Mouse (Mus musculus) limb, embryonic 13.5 days (tissue): ENCODE results near the gene Serpina3g. TPM values are rescaled to one million over a fixed set of nuclear protein-coding genes. Genes with fewer than 3 reads are reported as not detected.

Source experiments
- polyA plus RNA-seq: library from polyadenylated mRNA; unstranded; fragments of >200 nt; fragmentation: Nextera tagmentation; extraction: Ambion mirVana; gene quantifications from 2 replicates; pipeline ENCODE4 v1.2.1, GENCODE M21; 2015

Serpina3g gene
- polyA plus RNA-seq, 1 experiment from 2014 or later, result 1.2 TPM

Other genes with a start within 250 kb of the Serpina3g start
- not detected in 2 replicates for gene Serpina11, start 246.3 kb upstream of the Serpina3g start, polyA plus RNA-seq
- not detected in 2 replicates for gene Serpina9, start 222.5 kb upstream of the Serpina3g start, polyA plus RNA-seq
- not detected in 2 replicates for gene Serpina12, start 191.8 kb upstream of the Serpina3g start, polyA plus RNA-seq
- gene Serpina5, start 135.1 kb upstream of the Serpina3g start, polyA plus RNA-seq, result not detected in 2 replicates
- not detected in 2 replicates for gene Serpina3a, start 123.5 kb upstream of the Serpina3g start, polyA plus RNA-seq
- gene Serpina3b, start 108.2 kb upstream of the Serpina3g start, polyA plus RNA-seq, result not detected in 2 replicates
- gene Serpina3c, start 82.4 kb upstream of the Serpina3g start, polyA plus RNA-seq, result not detected in 2 replicates
- not detected in 2 replicates for gene Serpina3f, start 21.7 kb upstream of the Serpina3g start, polyA plus RNA-seq
- gene Serpina3i, start 26.9 kb downstream of the Serpina3g start, polyA plus RNA-seq, result 0.59 and 0.70 TPM in 2 replicates
- not detected in 2 replicates for gene Serpina3j, start 78.3 kb downstream of the Serpina3g start, polyA plus RNA-seq
- not detected in 2 replicates for gene Serpina3k, start 102.2 kb downstream of the Serpina3g start, polyA plus RNA-seq
- gene Serpina3m, start 102.2 kb downstream of the Serpina3g start, polyA plus RNA-seq, result not detected in 2 replicates
- 0.19 and 0.36 TPM in 2 replicates for gene Serpina3n, start 170.5 kb downstream of the Serpina3g start, polyA plus RNA-seq
- 15.7 and 17.7 TPM in 2 replicates for gene Gsc, start 237.1 kb downstream of the Serpina3g start, polyA plus RNA-seq